Mouse (Mus musculus) C2C12 (cell line): ENCODE data around the gene Chml. TPM values are rescaled to one million over a fixed set of nuclear protein-coding genes. Genes with fewer than 3 reads are reported as not detected.

Experiments
- H3K27me3 ChIP-seq: one replicate; pipeline ENCODE4 v1.6.1; 2011; ENCODE audit not compliant: control insufficient read depth, insufficient read depth, insufficient read length
- H3K36me3 ChIP-seq: one replicate; pipeline ENCODE4 v1.6.1; 2011; ENCODE audit not compliant: control insufficient read depth, insufficient read depth
- H3K4me3 ChIP-seq: one replicate; pipeline ENCODE4 v1.5.1; 2011; ENCODE audit warnings: mild to moderate bottlenecking, control low read depth; ENCODE audit not compliant: poor library complexity, insufficient read depth, severe bottlenecking
- H3K79me2 ChIP-seq: one replicate; pipeline ENCODE4 v1.6.1; 2011; ENCODE audit not compliant: control insufficient read depth, insufficient read depth
- H3K79me3 ChIP-seq: one replicate; pipeline ENCODE4 v1.6.1; 2011; ENCODE audit warnings: low read depth, control low read depth
- H3ac ChIP-seq: one replicate; pipeline ENCODE3; 2011; ENCODE audit warnings: low read depth; ENCODE audit not compliant: control insufficient read depth, insufficient read length
- CEBPB ChIP-seq: IDR thresholded peaks from one replicate; pipeline ENCODE4 v1.6.1; 2011; ENCODE audit warnings: low read depth, mild to moderate bottlenecking, control low read depth, moderate library complexity
- CTCF ChIP-seq: IDR thresholded peaks from one replicate; pipeline ENCODE4 v1.5.1; 2011; ENCODE audit not compliant: control insufficient read depth, insufficient read depth, insufficient read length
- FOSL1 ChIP-seq: IDR thresholded peaks from one replicate; pipeline ENCODE4 v1.8.0; 2011; ENCODE audit warnings: mild to moderate bottlenecking, low read length; ENCODE audit not compliant: poor library complexity, insufficient read depth, severe bottlenecking
- MAX ChIP-seq: IDR thresholded peaks from one replicate; pipeline ENCODE4 v1.6.1; 2011; ENCODE audit warnings: mild to moderate bottlenecking, control low read depth
- MYOD1 ChIP-seq: IDR thresholded peaks from one replicate; pipeline ENCODE4 v1.6.1; 2011; ENCODE audit warnings: low read depth; ENCODE audit not compliant: control insufficient read depth, insufficient read length
- MYOG ChIP-seq: IDR thresholded peaks from one replicate; pipeline ENCODE4 v1.6.1; 2011; ENCODE audit not compliant: control insufficient read depth, insufficient read length; ENCODE audit errors: extremely low read depth
- USF1 ChIP-seq: IDR thresholded peaks from one replicate; pipeline ENCODE4 v1.6.1; 2011; ENCODE audit warnings: low read depth, mild to moderate bottlenecking, control low read depth, moderate library complexity
- polyA plus RNA-seq: library from polyadenylated mRNA; unstranded; fragments of >200 nt; fragmentation: generic; extraction: Trizol; gene quantifications from one replicate; pipeline ENCODE4 v1.2.1, GENCODE M21; 2012; ENCODE audit warnings: missing spikeins

Gene Chml
- polyA plus RNA-seq, 1 experiment, result 1.2 TPM

DNA sequence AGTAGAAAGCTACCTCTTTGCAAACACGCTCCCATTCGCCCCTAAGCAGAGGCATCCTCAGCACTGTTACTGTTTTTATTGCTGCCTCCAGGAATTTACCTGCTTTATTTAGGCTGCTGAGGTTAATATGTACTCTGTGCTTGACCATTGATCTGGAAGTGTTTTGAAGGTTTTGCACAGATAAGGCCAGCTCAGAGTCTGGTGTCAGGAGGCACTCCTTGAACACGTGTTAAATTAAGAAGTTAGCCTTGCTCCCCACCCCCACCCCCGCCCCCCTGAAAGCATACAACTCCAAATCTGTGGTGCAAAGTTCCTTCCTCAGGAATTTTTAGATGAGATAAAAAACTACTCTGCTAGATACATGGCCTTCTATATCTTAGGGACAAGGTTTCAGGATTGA, 8.4 kb upstream of the Chml start:
- Histone ChIP-seq H3K79me2 (no peaks in the 10 kb centered on the region), H3K4me3 (no peak overlapping the region), H3ac (no peak overlapping the region), H3K79me3 (no peaks in the 10 kb centered on the region), H3K36me3 (no peaks in the 10 kb centered on the region), H3K27me3 (no peaks in the 10 kb centered on the region)
- TF ChIP-seq FOSL1 (no peak), USF1 (no peak), MYOD1 (no peak), MYOG (no peak), CTCF (no peak), CEBPB (no peak), MAX (no peak)

DNA sequence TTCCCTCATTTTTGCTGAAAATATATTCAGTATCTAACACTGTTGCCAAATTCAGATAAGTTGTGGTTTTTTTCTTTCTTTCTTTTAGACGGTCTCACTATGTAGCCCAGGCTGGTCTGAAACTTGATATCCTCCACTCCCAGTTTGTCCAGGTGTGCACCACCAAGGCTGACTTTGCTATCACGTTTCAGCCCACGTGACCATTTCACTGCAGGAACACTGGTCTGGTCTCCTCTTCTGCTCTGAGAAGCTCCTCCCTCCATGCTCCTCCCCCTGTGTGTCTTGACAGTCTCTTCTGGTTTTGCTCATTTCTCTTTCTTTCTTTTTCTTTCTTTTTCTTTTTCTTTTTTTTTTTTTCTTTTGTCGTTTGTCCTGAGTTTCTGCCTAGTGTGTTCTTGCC, 7.1 kb upstream of the Chml start:
- TF ChIP-seq USF1, result peak; percentile 34
- no peak for TF ChIP-seq CEBPB
- Histone ChIP-seq H3K27me3 (no peaks in the 10 kb centered on the region), H3ac (no peak overlapping the region), H3K79me3 (no peaks in the 10 kb centered on the region), H3K79me2 (no peaks in the 10 kb centered on the region), H3K36me3 (no peaks in the 10 kb centered on the region), H3K4me3 (no peak overlapping the region)

DNA sequence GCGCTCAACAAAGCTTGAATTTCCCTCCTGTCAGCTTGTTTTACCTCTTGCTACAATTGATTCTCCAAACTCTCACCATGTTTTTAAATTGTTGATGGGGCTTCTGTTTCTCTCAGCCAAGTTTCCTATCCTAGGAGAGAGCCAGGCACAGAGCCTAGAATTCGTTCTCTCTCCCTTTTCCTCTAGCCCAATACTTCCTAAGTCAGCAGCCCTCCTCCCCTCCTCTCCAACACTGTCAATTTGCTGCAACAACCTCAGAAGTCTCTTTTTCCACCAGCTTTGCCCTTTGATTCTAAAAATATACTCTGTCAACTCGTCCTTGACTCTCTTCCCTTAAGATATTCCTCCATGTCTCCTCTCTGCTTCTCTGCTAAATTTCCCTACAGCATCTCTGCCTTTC, 6.7 kb upstream of the Chml start:
- H3ac ChIP-seq, result no peak overlapping the region
- H3K27me3 ChIP-seq, result no peaks in the 10 kb centered on the region
- H3K79me2 ChIP-seq, result no peaks in the 10 kb centered on the region
- H3K79me3 ChIP-seq, result no peaks in the 10 kb centered on the region
- TF ChIP-seq USF1 (no peak), FOSL1 (no peak), CTCF (no peak), MYOD1 (no peak), CEBPB (no peak), MAX (no peak), MYOG (no peak)
- H3K36me3 ChIP-seq, result no peaks in the 10 kb centered on the region
- H3K4me3 ChIP-seq, result no peak overlapping the region

DNA sequence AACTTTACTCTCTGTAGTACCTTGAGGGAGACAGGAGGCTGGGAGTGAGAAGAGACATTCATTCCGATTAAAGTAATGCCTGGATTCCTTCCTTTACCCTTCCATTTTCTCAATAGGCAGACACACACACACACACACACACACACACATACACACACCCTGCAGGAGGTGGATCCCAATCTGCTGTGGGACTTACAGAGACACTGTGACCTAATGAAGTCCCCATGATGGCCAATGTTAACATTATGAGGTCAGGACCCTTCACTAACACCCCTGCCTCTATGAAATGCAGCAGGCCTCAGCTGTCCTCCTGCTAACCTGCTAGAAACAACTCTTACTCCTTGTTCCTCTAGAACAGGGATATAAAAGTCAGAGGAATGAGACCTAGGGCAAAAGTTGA, 5.6 kb upstream of the Chml start, which contains the start of gene Wdr64:
Wdr64 (plus strand) TSS at position 301 of the 400 bp plus-strand sequence.
- Histone ChIP-seq H3K36me3 (no peaks in the 10 kb centered on the region), H3K4me3 (no peak within 1 kb of the TSS), H3K79me3 (no peaks in the 10 kb centered on the region), H3ac (no peak within 1 kb of the TSS), H3K27me3 (no peaks in the 10 kb centered on the region), H3K79me2 (no peaks in the 10 kb centered on the region)
- TF ChIP-seq MAX, result no peak
- no peak for TF ChIP-seq USF1
- TF ChIP-seq MYOD1, result no peak
- no peak for TF ChIP-seq MYOG
- TF ChIP-seq FOSL1, result no peak
- no peak for TF ChIP-seq CTCF
- no peak for TF ChIP-seq CEBPB

DNA sequence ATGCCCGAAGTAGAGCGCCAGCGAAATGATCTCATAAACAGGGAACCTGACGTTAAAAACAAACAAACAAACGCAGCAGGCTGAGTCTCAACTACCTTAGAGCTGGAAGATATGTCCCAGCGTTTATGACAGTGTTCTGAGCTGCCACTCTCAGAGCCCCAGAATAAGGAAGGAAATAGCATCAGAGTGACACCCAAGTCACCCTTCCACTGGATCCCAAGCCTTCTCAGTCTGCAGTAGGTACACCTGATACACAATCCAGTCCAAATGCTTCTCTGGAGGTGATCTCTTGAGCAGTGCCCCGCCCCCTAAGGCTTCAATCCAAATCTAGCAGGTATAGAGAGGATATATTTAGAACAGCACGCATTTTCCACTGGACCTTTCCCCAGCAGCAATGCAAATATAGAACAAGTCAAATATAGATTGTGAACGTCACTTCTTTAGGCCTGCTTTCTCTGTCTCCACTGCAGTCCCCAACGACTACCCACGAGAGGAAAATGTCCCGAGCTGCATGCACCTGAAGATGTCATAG, 794 bp upstream of the Chml start:
- Histone ChIP-seq H3K36me3 (no peaks in the 10 kb centered on the region), H3K79me2 (peaks cover 21% of the 10 kb centered on the region), H3K79me3 (no peaks in the 10 kb centered on the region), H3K4me3 (no peak overlapping the region), H3K27me3 (no peaks in the 10 kb centered on the region), H3ac (no peak overlapping the region)
- TF ChIP-seq MYOD1 (no peak), MYOG (no peak), MAX (no peak), CTCF (no peak), USF1 (no peak), CEBPB (no peak), FOSL1 (no peak)

DNA sequence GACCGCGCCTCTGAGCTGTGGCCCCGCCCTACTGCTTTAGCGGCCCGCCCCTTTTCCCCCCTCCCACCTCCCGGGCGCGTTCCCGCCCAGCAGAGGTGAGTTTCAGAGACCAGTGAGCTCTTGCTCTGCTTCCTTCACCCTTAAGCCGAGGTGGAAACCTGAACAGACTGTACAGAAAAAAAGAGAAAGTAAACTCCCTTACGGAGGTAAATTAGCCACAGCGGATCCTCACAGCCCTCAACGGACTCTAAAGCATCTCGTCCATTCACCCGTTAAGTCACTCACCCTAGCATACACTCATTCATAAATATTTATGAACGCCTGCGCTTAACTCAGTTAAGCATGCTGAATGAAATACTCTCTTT, 278 bp upstream of the Chml start:
- Histone ChIP-seq H3K79me3 (no peaks in the 10 kb centered on the region), H3ac (no peak overlapping the region), H3K79me2 (peaks cover 21% of the 10 kb centered on the region), H3K4me3 (peak overlapping the region; percentile 26), H3K27me3 (no peaks in the 10 kb centered on the region), H3K36me3 (no peaks in the 10 kb centered on the region)
- no peak for TF ChIP-seq MAX
- no peak for TF ChIP-seq FOSL1
- no peak for TF ChIP-seq MYOG
- TF ChIP-seq MYOD1, result no peak
- TF ChIP-seq CEBPB, result no peak
- TF ChIP-seq CTCF, result no peak
- TF ChIP-seq USF1, result no peak
